Mouse (Mus musculus) stomach, embryonic 15.5 days (tissue): ENCODE measurements around the gene Sufu. TPM values are rescaled to one million over a fixed set of nuclear protein-coding genes. Genes with fewer than 3 reads are reported as not detected.

Source experiments
- ATAC-seq: fragments of 200-750 bp; cut with Nextera tagmentation; 2 replicates; pipeline ENCODE4 v1.8.0; 2017; ENCODE audit warnings: low read depth, moderate number of reproducible peaks, moderate TSS enrichment; ENCODE audit not compliant: insufficient read depth, low FRiP score
- H3K27ac ChIP-seq: fragments of 300-500 bp; sonication (generic); 2 replicates; pipeline ENCODE4 v1.5.1; 2015; ENCODE audit warnings: mild to moderate bottlenecking, inconsistent platforms
- H3K27me3 ChIP-seq: fragments of 300-500 bp; sonication (generic); replicated peaks from 2 replicates; pipeline ENCODE4 v1.6.1; 2015; ENCODE audit warnings: inconsistent platforms
- H3K36me3 ChIP-seq: fragments of 300-500 bp; sonication (generic); 2 replicates; pipeline ENCODE4 v1.6.1; 2015; ENCODE audit warnings: inconsistent platforms
- H3K4me1 ChIP-seq: fragments of 300-500 bp; sonication (generic); 2 replicates; pipeline ENCODE4 v1.6.1; 2015; ENCODE audit warnings: inconsistent platforms
- H3K4me2 ChIP-seq: fragments of 300-500 bp; sonication (generic); 2 replicates; pipeline ENCODE4 v1.6.1; 2015; ENCODE audit warnings: mild to moderate bottlenecking, inconsistent platforms
- H3K4me3 ChIP-seq: fragments of 300-500 bp; sonication (generic); replicated peaks from 2 replicates; pipeline ENCODE4 v1.5.1; 2015; ENCODE audit warnings: inconsistent platforms
- H3K9ac ChIP-seq: fragments of 300-500 bp; sonication (generic); 2 replicates; pipeline ENCODE4 v1.6.1; 2015; ENCODE audit warnings: inconsistent platforms
- H3K9me3 ChIP-seq: fragments of 300-500 bp; sonication (generic); 2 replicates; pipeline ENCODE4 v1.6.1; 2016; ENCODE audit warnings: inconsistent platforms
- WGBS: fragments of 180-500 bp; shearing (Covaris S2); methylation state at CpG from one replicate; pipeline ENCODE4 v1.1.7; 2015; 5-methylcytosine and 5-hydroxymethylcytosine counted together
- polyA plus RNA-seq: library from polyadenylated mRNA; unstranded; fragments of >200 nt; fragmentation: Nextera tagmentation; extraction: Ambion mirVana; gene quantifications from 2 replicates; pipeline ENCODE4 v1.2.1, GENCODE M21; 2015

Gene Sufu
- polyA plus RNA-seq, 1 experiment from 2014 or later = 24.9 TPM

- no peak for ATAC-seq
- Histone ChIP-seq H3K4me3 (no peak overlapping the region), H3K36me3 (peaks cover 3% of the 10 kb centered on the region; the same call in 1 of the 2 replicates), H3K9ac (no peak overlapping the region), H3K27ac (no peak overlapping the region), H3K4me2 (no peak overlapping the region), H3K4me1 (peaks cover 45% of the 10 kb centered on the region), H3K9me3 (no peaks in the 10 kb centered on the region), H3K27me3 (no peaks in the 10 kb centered on the region)
- 57% methylated on average over 2 of the region's 2 CpGs for WGBS
These were observed 90.0 kb downstream of the Sufu start for GRCm38 (mm10) chr19:46486709-46487108.

GRCm38 (mm10) chr19:46489448-46489847, 92.8 kb downstream of the Sufu start:
- H3K4me1 ChIP-seq = peaks cover 19% of the 10 kb centered on the region
- no peak overlapping the region for H3K4me3 ChIP-seq
- no peak overlapping the region for H3K9ac ChIP-seq
- no peaks in the 10 kb centered on the region for H3K27me3 ChIP-seq
- WGBS = 96% methylated on average over 1 of the region's 1 CpGs
- H3K4me2 ChIP-seq = no peak overlapping the region
- no peaks in the 10 kb centered on the region for H3K9me3 ChIP-seq
- no peak for ATAC-seq
- no peak overlapping the region for H3K27ac ChIP-seq
- H3K36me3 ChIP-seq = peaks cover 3% of the 10 kb centered on the region; the same call in 1 of the 2 replicates

- WGBS = 9% methylated on average over 2 of the region's 2 CpGs
- H3K27ac ChIP-seq = no peak overlapping the region
These were observed 93.9 kb downstream of the Sufu start for GRCm38 (mm10) chr19:46490634-46491033.

GRCm38 (mm10) chr19:46495136-46495535, 98.4 kb downstream of the Sufu start:
- Histone ChIP-seq H3K4me2 (no peak overlapping the region), H3K36me3 (no peaks in the 10 kb centered on the region), H3K27me3 (no peaks in the 10 kb centered on the region), H3K4me3 (no peak overlapping the region), H3K9ac (no peak overlapping the region), H3K9me3 (no peaks in the 10 kb centered on the region), H3K4me1 (peaks cover 5% of the 10 kb centered on the region; the same call in 1 of the 2 replicates), H3K27ac (no peak overlapping the region)
- WGBS = 76% methylated on average over 8 of the region's 8 CpGs
- no peak for ATAC-seq

More at GRCm38 (mm10) chr19:46490634-46491033, 93.9 kb downstream of the Sufu start:
- Histone ChIP-seq H3K9me3 (no peaks in the 10 kb centered on the region), H3K27me3 (no peaks in the 10 kb centered on the region), H3K4me1 (peaks cover 7% of the 10 kb centered on the region), H3K4me2 (no peak overlapping the region), H3K9ac (no peak overlapping the region), H3K36me3 (peaks cover 3% of the 10 kb centered on the region; the same call in 1 of the 2 replicates), H3K4me3 (no peak overlapping the region)
- ATAC-seq = 0 out of 2 replicates have a peak, but pooled peaks have one; percentile 32

- H3K9me3 ChIP-seq = no peaks in the 10 kb centered on the region
- H3K4me2 ChIP-seq = no peak overlapping the region
- H3K4me3 ChIP-seq = no peak overlapping the region
- H3K36me3 ChIP-seq = no peaks in the 10 kb centered on the region
- H3K27me3 ChIP-seq = no peaks in the 10 kb centered on the region
- H3K27ac ChIP-seq = no peak overlapping the region
- no peaks in the 10 kb centered on the region for H3K4me1 ChIP-seq
- ATAC-seq = no peak
- 75% methylated on average over 2 of the region's 2 CpGs for WGBS
- no peak overlapping the region for H3K9ac ChIP-seq
These were observed 100.5 kb downstream of the Sufu start for GRCm38 (mm10) chr19:46497230-46497629.

GRCm38 (mm10) chr19:46499539-46499835, 102.8 kb downstream of the Sufu start:
- ATAC-seq = no peak
- Histone ChIP-seq H3K36me3 (no peaks in the 10 kb centered on the region), H3K9me3 (no peaks in the 10 kb centered on the region), H3K27me3 (no peaks in the 10 kb centered on the region), H3K4me2 (peak overlapping the region; percentile 49), H3K9ac (no peak overlapping the region), H3K4me3 (peak overlapping the region; percentile 92; the same call in 1 of the 2 replicates), H3K4me1 (peaks cover 2% of the 10 kb centered on the region; the same call in 1 of the 2 replicates), H3K27ac (peak overlapping the region; percentile 83)
- WGBS = 1% methylated on average over 3 of the region's 3 CpGs

GRCm38 (mm10) chr19:46499836-46500580, 103.3 kb downstream of the Sufu start:
- Histone ChIP-seq H3K27ac (peak overlapping the region; percentile 100), H3K36me3 (no peaks in the 10 kb centered on the region), H3K4me1 (peaks cover 7% of the 10 kb centered on the region), H3K27me3 (no peaks in the 10 kb centered on the region), H3K9ac (peak overlapping the region; percentile 78), H3K4me2 (peak overlapping the region; percentile 84), H3K4me3 (peak overlapping the region; percentile 92), H3K9me3 (no peaks in the 10 kb centered on the region)
- peak; percentile 79 for ATAC-seq
- WGBS = under 1% methylated on average over 48 of the region's 52 CpGs

- H3K4me1 ChIP-seq = peaks cover 15% of the 10 kb centered on the region
- peaks cover 2% of the 10 kb centered on the region for H3K36me3 ChIP-seq
- H3K27me3 ChIP-seq = no peaks in the 10 kb centered on the region
- peak overlapping the region; percentile 78 for H3K9ac ChIP-seq
- H3K4me2 ChIP-seq = peak overlapping the region; percentile 84
- peak; percentile 1; the same call in 1 of the 2 replicates for ATAC-seq
- H3K27ac ChIP-seq = peak overlapping the region; percentile 100
- no peaks in the 10 kb centered on the region for H3K9me3 ChIP-seq
- peak overlapping the region; percentile 92 for H3K4me3 ChIP-seq
- under 1% methylated on average over 50 of the region's 50 CpGs for WGBS
These were observed 104.1 kb downstream of the Sufu start for GRCm38 (mm10) chr19:46500581-46501341.

GRCm38 (mm10) chr19:46501401-46502068, 104.8 kb downstream of the Sufu start, which contains the start of gene Trim8:
TSS of gene Trim8 (plus strand) at chr19:46501702.
- WGBS = under 1% methylated on average over 52 of the region's 64 CpGs
- Histone ChIP-seq H3K27me3 (no peaks in the 10 kb centered on the region), H3K9ac (peak within 1 kb of the TSS; percentile 97), H3K27ac (peak within 1 kb of the TSS; percentile 100), H3K4me2 (peak within 1 kb of the TSS; percentile 84), H3K4me3 (peak within 1 kb of the TSS; percentile 92), H3K4me1 (peaks cover 23% of the 10 kb centered on the region), H3K36me3 (peaks cover 2% of the 10 kb centered on the region), H3K9me3 (no peaks in the 10 kb centered on the region)
- peak; percentile 40 for ATAC-seq

- Histone ChIP-seq H3K27ac (peak overlapping the region; percentile 100), H3K4me2 (peak overlapping the region; percentile 84), H3K27me3 (no peaks in the 10 kb centered on the region), H3K36me3 (peaks cover 2% of the 10 kb centered on the region), H3K4me3 (peak overlapping the region; percentile 92), H3K9me3 (no peaks in the 10 kb centered on the region), H3K4me1 (peaks cover 28% of the 10 kb centered on the region), H3K9ac (peak overlapping the region; percentile 97)
- under 1% methylated on average over 46 of the region's 46 CpGs for WGBS
- no peak for ATAC-seq
These were observed 105.4 kb downstream of the Sufu start for GRCm38 (mm10) chr19:46502069-46502455.

- Histone ChIP-seq H3K4me2 (peak overlapping the region; percentile 84), H3K27me3 (no peaks in the 10 kb centered on the region), H3K27ac (peak overlapping the region; percentile 100), H3K9me3 (no peaks in the 10 kb centered on the region), H3K36me3 (peaks cover 2% of the 10 kb centered on the region), H3K4me1 (peaks cover 32% of the 10 kb centered on the region), H3K4me3 (peak overlapping the region; percentile 92), H3K9ac (peak overlapping the region; percentile 97)
- WGBS = under 1% methylated on average over 53 of the region's 53 CpGs
- ATAC-seq = peak; percentile 4; the same call in 1 of the 2 replicates
These were observed 105.9 kb downstream of the Sufu start for GRCm38 (mm10) chr19:46502471-46503166.
